33 mouse cellular contexts compared by ENCODE assay signal in the genomic region with DNA sequence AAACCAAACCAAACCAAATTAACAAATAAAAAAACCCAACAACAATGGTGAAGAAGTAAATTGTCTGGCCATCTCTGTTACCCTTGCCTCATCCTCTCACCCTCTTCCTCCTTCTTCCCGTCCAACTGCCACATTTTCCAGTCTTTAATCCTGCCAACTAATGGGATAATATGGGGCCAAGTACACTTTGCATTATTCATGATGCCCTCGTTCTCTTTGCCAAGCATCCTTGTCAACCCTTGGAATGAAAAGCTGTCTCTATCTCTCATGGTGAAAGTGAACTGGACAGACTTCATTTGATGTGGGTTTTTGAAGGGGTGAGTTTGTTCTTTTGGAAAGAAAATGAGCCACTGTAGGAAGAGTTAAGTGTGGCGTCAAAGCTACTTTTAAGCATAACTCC. TPM values are rescaled to one million over a fixed set of nuclear protein-coding genes. Genes with fewer than 3 reads are reported as not detected.
DNase-seq lines count a peak whose midpoint lies in the region; ATAC-seq and TF ChIP-seq lines count a peak whose summit lies in the region.
"Had no signal": no experiment of that assay in that cellular context is flagged by ENCODE, and none has a peak within 500 bp of the region (broad histone marks: within the 10 kb centered on the region; RNA-seq: fewer than 3 reads in every experiment).

No protein-coding gene starts in this region.

- no peak overlapping the region for H3K4me3 ChIP-seq in forebrain, embryonic 15.5 days
- H3K4me3 ChIP-seq in forebrain, postnatal 0 days (ENCODE audit: low read depth, low read length): no peak overlapping the region
- no peak overlapping the region for H3K4me3 ChIP-seq in layer of hippocampus, adult 2 months
- no peak overlapping the region for H3K4me3 ChIP-seq in midbrain, embryonic 14.5 days (replicated peaks; ENCODE audit: low read depth, low read length)
- no peak overlapping the region for H3K4me3 ChIP-seq in midbrain, embryonic 16.5 days (ENCODE audit: low read depth, low read length)
- H3K4me3 ChIP-seq: embryonic facial prominence, embryonic 12.5 days; embryonic facial prominence, embryonic 15.5 days; forebrain, embryonic 12.5 days; gastrocnemius, adult 2 months; hindbrain, embryonic 12.5 days; hindbrain, embryonic 15.5 days had no signal

- no peak for TF ChIP-seq POLR2A in brain, embryonic 14.5 days (IDR thresholded peaks at IDR 0.05; ENCODE audit: borderline replicate concordance, extremely low read depth, insufficient read depth, insufficient read length, poor library complexity, severe bottlenecking)

- H3K9me3 ChIP-seq in forebrain, embryonic 15.5 days: no peaks in the 10 kb centered on the region
- H3K9me3 ChIP-seq in forebrain, postnatal 0 days (ENCODE audit: low read length): no peaks in the 10 kb centered on the region
- no peaks in the 10 kb centered on the region for H3K9me3 ChIP-seq in midbrain, embryonic 14.5 days (ENCODE audit: control insufficient read depth, low read length)
- H3K9me3 ChIP-seq in midbrain, embryonic 16.5 days (replicated peaks; ENCODE audit: control insufficient read depth, low read length, poor library complexity, severe bottlenecking): no peaks in the 10 kb centered on the region
- H3K9me3 ChIP-seq: embryonic facial prominence, embryonic 12.5 days; embryonic facial prominence, embryonic 15.5 days; forebrain, embryonic 12.5 days; hindbrain, embryonic 12.5 days; hindbrain, embryonic 15.5 days had no signal

- WGBS in forebrain, embryonic 15.5 days: 19% methylated on average over 3 of the region's 3 CpGs
- WGBS in forebrain, postnatal 0 days: 15% methylated on average over 3 of the region's 3 CpGs
- WGBS in midbrain, embryonic 14.5 days: 11% methylated on average over 3 of the region's 3 CpGs
- WGBS in midbrain, embryonic 16.5 days: 18% methylated on average over 3 of the region's 3 CpGs

- no peak for TF ChIP-seq CTCF in forebrain, postnatal 0 days (IDR thresholded peaks at IDR 0.05; ENCODE audit: low read depth)
- no peak for TF ChIP-seq CTCF in layer of hippocampus, adult 2 months (conservative IDR thresholded peaks at IDR 0.05)
- TF ChIP-seq CTCF in brain, embryonic 14.5 days (IDR thresholded peaks at IDR 0.05; ENCODE audit: borderline replicate concordance, extremely low read depth, insufficient read depth, insufficient read length): no peak

- H3K4me1 ChIP-seq in forebrain, embryonic 15.5 days: peaks cover 14% of the 10 kb centered on the region
- peaks cover 6% of the 10 kb centered on the region; the same call in 1 of the 2 replicates for H3K4me1 ChIP-seq in forebrain, postnatal 0 days (ENCODE audit: insufficient read depth)
- peaks cover 23% of the 10 kb centered on the region for H3K4me1 ChIP-seq in midbrain, embryonic 14.5 days (ENCODE audit: control insufficient read depth, insufficient read depth, low read length)
- H3K4me1 ChIP-seq in midbrain, embryonic 16.5 days (ENCODE audit: control insufficient read depth, insufficient read depth, low read length): peaks cover 15% of the 10 kb centered on the region
- H3K4me1 ChIP-seq: embryonic facial prominence, embryonic 12.5 days had no signal

- no peak for DNase-seq in forebrain, postnatal 0 days
- DNase-seq in layer of hippocampus, adult 2 months (ENCODE audit: low spot score in 2 of 2): no peak
- no peak for DNase-seq in layer of hippocampus, adult 18-20 months (ENCODE audit: low spot score in 2 of 2)
- peak; percentile 60 for DNase-seq in midbrain, embryonic 14.5 days
- peak; percentile 75 for DNase-seq in brain, embryonic 14.5 days (ENCODE audit: low read depth)
- no peak for DNase-seq in thymus, postnatal 4 days
- DNase-seq: adrenal gland, adult 2 months; adrenal gland, postnatal 14 days; cerebellum, adult 18-20 months; cerebellum, adult 9-10 months; cerebellum, postnatal 25 days; gastrocnemius, adult 2 months; gastrocnemius, postnatal 14 days; heart, adult 11 months had no signal

- 0 out of 2 replicates have a peak, but pooled peaks have one; percentile 39 for ATAC-seq in forebrain, embryonic 15.5 days (replicated peaks)
- no peak for ATAC-seq in forebrain, postnatal 0 days
- ATAC-seq in midbrain, embryonic 14.5 days (ENCODE audit: low FRiP score, low TSS enrichment): peak; percentile 37; the same call in 1 of the 2 replicates
- ATAC-seq in midbrain, embryonic 16.5 days: no peak
- ATAC-seq: CD4-positive, CD25-positive, alpha-beta regulatory T cell, adult 4 months; inflammation-experienced regulatory T-cells, adult 6 months had no signal

- no peaks in the 10 kb centered on the region for H3K36me3 ChIP-seq in forebrain, embryonic 15.5 days
- H3K36me3 ChIP-seq in forebrain, postnatal 0 days (ENCODE audit: insufficient read depth): no peaks in the 10 kb centered on the region
- H3K36me3 ChIP-seq in midbrain, embryonic 14.5 days (ENCODE audit: control insufficient read depth, insufficient read depth, low read length): no peaks in the 10 kb centered on the region
- no peaks in the 10 kb centered on the region for H3K36me3 ChIP-seq in midbrain, embryonic 16.5 days (ENCODE audit: control insufficient read depth, insufficient read depth, low read length)
- H3K36me3 ChIP-seq: embryonic facial prominence, embryonic 12.5 days; embryonic facial prominence, embryonic 15.5 days; forebrain, embryonic 12.5 days; hindbrain, embryonic 12.5 days; hindbrain, embryonic 15.5 days had no signal

- no peak overlapping the region for H3K27ac ChIP-seq in forebrain, embryonic 15.5 days (replicated peaks)
- H3K27ac ChIP-seq in forebrain, postnatal 0 days (ENCODE audit: low read depth, low read length): no peak overlapping the region
- H3K27ac ChIP-seq in layer of hippocampus, adult 2 months: peak overlapping the region; percentile 56
- H3K27ac ChIP-seq in midbrain, embryonic 14.5 days (replicated peaks; ENCODE audit: low read depth, low read length): no peak overlapping the region
- no peak overlapping the region for H3K27ac ChIP-seq in midbrain, embryonic 16.5 days (ENCODE audit: low read length)
- H3K27ac ChIP-seq: embryonic facial prominence, embryonic 12.5 days; embryonic facial prominence, embryonic 15.5 days; forebrain, embryonic 12.5 days; gastrocnemius, adult 2 months; hindbrain, embryonic 12.5 days; hindbrain, embryonic 15.5 days had no signal

- H3K9ac ChIP-seq in forebrain, embryonic 15.5 days (replicated peaks): no peak overlapping the region
- no peak overlapping the region for H3K9ac ChIP-seq in forebrain, postnatal 0 days
- H3K9ac ChIP-seq in midbrain, embryonic 14.5 days (replicated peaks; ENCODE audit: low read length): no peak overlapping the region
- H3K9ac ChIP-seq in midbrain, embryonic 16.5 days (ENCODE audit: low read depth, low read length): no peak overlapping the region
- H3K9ac ChIP-seq: embryonic facial prominence, embryonic 12.5 days; embryonic facial prominence, embryonic 15.5 days; forebrain, embryonic 12.5 days; hindbrain, embryonic 12.5 days; hindbrain, embryonic 15.5 days had no signal

- H3K27me3 ChIP-seq in forebrain, embryonic 15.5 days: no peaks in the 10 kb centered on the region
- no peaks in the 10 kb centered on the region for H3K27me3 ChIP-seq in forebrain, postnatal 0 days (ENCODE audit: insufficient read depth, low read length)
- H3K27me3 ChIP-seq in midbrain, embryonic 14.5 days (ENCODE audit: control insufficient read depth, insufficient read depth, low read length): no peaks in the 10 kb centered on the region
- no peaks in the 10 kb centered on the region for H3K27me3 ChIP-seq in midbrain, embryonic 16.5 days (ENCODE audit: control insufficient read depth, insufficient read depth, low read depth, low read length)
- H3K27me3 ChIP-seq: embryonic facial prominence, embryonic 12.5 days; embryonic facial prominence, embryonic 15.5 days; forebrain, embryonic 12.5 days; hindbrain, embryonic 12.5 days; hindbrain, embryonic 15.5 days had no signal

- no peak overlapping the region for H3K4me2 ChIP-seq in forebrain, embryonic 15.5 days (replicated peaks)
- H3K4me2 ChIP-seq in forebrain, postnatal 0 days (ENCODE audit: low read depth): no peak overlapping the region
- H3K4me2 ChIP-seq in midbrain, embryonic 14.5 days (ENCODE audit: low read length): no peak overlapping the region
- H3K4me2 ChIP-seq in midbrain, embryonic 16.5 days (ENCODE audit: low read length): no peak overlapping the region
- H3K4me2 ChIP-seq: embryonic facial prominence, embryonic 12.5 days; embryonic facial prominence, embryonic 15.5 days; forebrain, embryonic 12.5 days; heart, embryonic 11.5 days; hindbrain, embryonic 12.5 days; hindbrain, embryonic 15.5 days had no signal

RNA-seq across cellular contexts. Expression of a gene that starts 0.6 kb away (rescaled TPM):
- 0.39 and 0.65 TPM in 2 replicates for polyA plus RNA-seq in forebrain, embryonic 15.5 days (2015; fragmentation: Nextera tagmentation; extraction: Ambion mirVana)
- total RNA-seq in forebrain, postnatal 0 days (2014; rRNA removed): 0.85 and 1.3 TPM in 2 replicates
- polyA plus RNA-seq in forebrain, postnatal 0 days (2015; fragmentation: Nextera tagmentation; extraction: Ambion mirVana): 0.43 and 0.69 TPM in 2 replicates
- 1 to 10 TPM in 1 of 2 experiments, under 1 TPM in 1; 0.44 to 1.0 TPM for total RNA-seq in layer of hippocampus, adult 2 months (2021)
- under 1 TPM; 0.56 to 0.62 TPM for total RNA-seq in layer of hippocampus, adult 18-20 months (2021)
- 0.29 and 0.32 TPM in 2 replicates for polyA plus RNA-seq in midbrain, embryonic 14.5 days (2014; fragmentation: Nextera tagmentation; extraction: Ambion mirVana)
- 0.75 and 0.93 TPM in 2 replicates for polyA plus RNA-seq in midbrain, embryonic 16.5 days (2015; fragmentation: Nextera tagmentation; extraction: Ambion mirVana)
- 1.5 and 2.2 TPM in 2 replicates for polyA plus RNA-seq in brain, embryonic 14.5 days (2012; rRNA removed)
- total RNA-seq: gastrocnemius, adult 2 months; gastrocnemius, postnatal 14 days; gastrocnemius, postnatal 4 days; heart, adult 8-10 months; heart, postnatal 25 days had no signal
- polyA plus RNA-seq: C2C12; CD4-positive, CD25-positive, alpha-beta regulatory T cell, adult 4 months; heart, embryonic 14.5 days; heart, postnatal 0 days; inflammation-experienced regulatory T-cells, adult 6 months had no signal

RNA-seq across cellular contexts. Expression of a gene that starts 31.6 kb away (rescaled TPM):
- polyA plus RNA-seq in forebrain, embryonic 15.5 days (2015; fragmentation: Nextera tagmentation; extraction: Ambion mirVana): 490 and 501 TPM in 2 replicates
- total RNA-seq in forebrain, postnatal 0 days (2014; rRNA removed): 225 and 289 TPM in 2 replicates
- polyA plus RNA-seq in forebrain, postnatal 0 days (2015; fragmentation: Nextera tagmentation; extraction: Ambion mirVana): 328 and 399 TPM in 2 replicates
- 100 to 1,000 TPM; 246 to 258 TPM for total RNA-seq in layer of hippocampus, adult 2 months (2021)
- 100 to 1,000 TPM; 219 to 242 TPM for total RNA-seq in layer of hippocampus, adult 18-20 months (2021)
- polyA plus RNA-seq in midbrain, embryonic 14.5 days (2014; fragmentation: Nextera tagmentation; extraction: Ambion mirVana): 444 and 478 TPM in 2 replicates
- polyA plus RNA-seq in midbrain, embryonic 16.5 days (2015; fragmentation: Nextera tagmentation; extraction: Ambion mirVana): 337 and 369 TPM in 2 replicates
- 403 and 481 TPM in 2 replicates for polyA plus RNA-seq in brain, embryonic 14.5 days (2012; rRNA removed)
- total RNA-seq: common myeloid progenitor, adult 5-6 weeks; hematopoietic stem cell, adult 5-6 weeks; MEL had no signal
- polyA plus RNA-seq: CD4-positive, CD25-positive, alpha-beta regulatory T cell, adult 4 months had no signal

RNA-seq across cellular contexts. Expression of a gene that starts 39.0 kb away (rescaled TPM):
- polyA plus RNA-seq in forebrain, embryonic 15.5 days (2015; fragmentation: Nextera tagmentation; extraction: Ambion mirVana): 0.08 TPM in 1 of 2 replicates, not detected in the other
- total RNA-seq in forebrain, postnatal 0 days (2014; rRNA removed): 0.23 TPM in 1 of 2 replicates, not detected in the other
- polyA plus RNA-seq in forebrain, postnatal 0 days (2015; fragmentation: Nextera tagmentation; extraction: Ambion mirVana): not detected in 2 replicates
- under 1 TPM in 1 of 2 experiments, not detected in 1; 0.15 TPM for total RNA-seq in layer of hippocampus, adult 2 months (2021)
- total RNA-seq in layer of hippocampus, adult 18-20 months (2021): under 1 TPM; 0.25 to 0.30 TPM
- polyA plus RNA-seq in midbrain, embryonic 14.5 days (2014; fragmentation: Nextera tagmentation; extraction: Ambion mirVana): 0.09 TPM in 1 of 2 replicates, not detected in the other
- polyA plus RNA-seq in midbrain, embryonic 16.5 days (2015; fragmentation: Nextera tagmentation; extraction: Ambion mirVana): not detected in 2 replicates
- 0.22 and 0.30 TPM in 2 replicates for polyA plus RNA-seq in brain, embryonic 14.5 days (2012; rRNA removed)
- total RNA-seq: adrenal gland, postnatal 14 days; gastrocnemius, adult 2 months; gastrocnemius, postnatal 14 days; gastrocnemius, postnatal 4 days; heart, adult 8-10 months; heart, postnatal 25 days; MEL had no signal
- polyA plus RNA-seq: adrenal gland, adult 2 months; C2C12; embryonic facial prominence, embryonic 12.5 days; heart, embryonic 14.5 days; heart, postnatal 0 days; hindbrain, embryonic 12.5 days; hindbrain, embryonic 15.5 days; inflammation-experienced regulatory T-cells, adult 6 months had no signal

RNA-seq across cellular contexts. Expression of a gene that starts 49.9 kb away (rescaled TPM):
- 39.8 and 43.3 TPM in 2 replicates for polyA plus RNA-seq in forebrain, embryonic 15.5 days (2015; fragmentation: Nextera tagmentation; extraction: Ambion mirVana)
- total RNA-seq in forebrain, postnatal 0 days (2014; rRNA removed): 22.9 and 27.4 TPM in 2 replicates
- polyA plus RNA-seq in forebrain, postnatal 0 days (2015; fragmentation: Nextera tagmentation; extraction: Ambion mirVana): 24.7 and 33.4 TPM in 2 replicates
- total RNA-seq in layer of hippocampus, adult 2 months (2021): 10 to 100 TPM; 19.8 to 20.5 TPM
- 10 to 100 TPM; 18.0 to 20.5 TPM for total RNA-seq in layer of hippocampus, adult 18-20 months (2021)
- 43.8 and 44.6 TPM in 2 replicates for polyA plus RNA-seq in midbrain, embryonic 14.5 days (2014; fragmentation: Nextera tagmentation; extraction: Ambion mirVana)
- 42.3 and 42.6 TPM in 2 replicates for polyA plus RNA-seq in midbrain, embryonic 16.5 days (2015; fragmentation: Nextera tagmentation; extraction: Ambion mirVana)
- polyA plus RNA-seq in brain, embryonic 14.5 days (2012; rRNA removed): 29.3 and 34.5 TPM in 2 replicates

Comparison
In these comparisons a context has a peak if more than half of its experiments do, and no peak if none do; other contexts are left out.
1. ATAC-seq: peak in forebrain, embryonic 15.5 days (single experiment) and midbrain, embryonic 14.5 days (single experiment); none in forebrain, postnatal 0 days (single experiment) and midbrain, embryonic 16.5 days (single experiment).
2. DNase-seq: peak in midbrain, embryonic 14.5 days (single experiment) and brain, embryonic 14.5 days (single experiment); none in forebrain, postnatal 0 days (single experiment), layer of hippocampus, adult 2 months (0 of 2), layer of hippocampus, adult 18-20 months (0 of 2) and thymus, postnatal 4 days (single experiment).